Mouse (Mus musculus) liver, adult 2 months (tissue): ENCODE data around the gene Ckap5.

Experiments used
- CTCF ChIP-seq: fragments of 200-500 bp; IDR thresholded peaks from 2 replicates; pipeline ENCODE4 v1.5.1; 2011; ENCODE audit warnings: low read depth, low read length, control low read depth
- POLR2A ChIP-seq: fragments of 200-500 bp; IDR thresholded peaks from 2 replicates; pipeline ENCODE4 v1.6.1; 2011; ENCODE audit warnings: low read length, control low read depth; ENCODE audit not compliant: insufficient read depth; ENCODE audit errors: extremely low read depth

DNA sequence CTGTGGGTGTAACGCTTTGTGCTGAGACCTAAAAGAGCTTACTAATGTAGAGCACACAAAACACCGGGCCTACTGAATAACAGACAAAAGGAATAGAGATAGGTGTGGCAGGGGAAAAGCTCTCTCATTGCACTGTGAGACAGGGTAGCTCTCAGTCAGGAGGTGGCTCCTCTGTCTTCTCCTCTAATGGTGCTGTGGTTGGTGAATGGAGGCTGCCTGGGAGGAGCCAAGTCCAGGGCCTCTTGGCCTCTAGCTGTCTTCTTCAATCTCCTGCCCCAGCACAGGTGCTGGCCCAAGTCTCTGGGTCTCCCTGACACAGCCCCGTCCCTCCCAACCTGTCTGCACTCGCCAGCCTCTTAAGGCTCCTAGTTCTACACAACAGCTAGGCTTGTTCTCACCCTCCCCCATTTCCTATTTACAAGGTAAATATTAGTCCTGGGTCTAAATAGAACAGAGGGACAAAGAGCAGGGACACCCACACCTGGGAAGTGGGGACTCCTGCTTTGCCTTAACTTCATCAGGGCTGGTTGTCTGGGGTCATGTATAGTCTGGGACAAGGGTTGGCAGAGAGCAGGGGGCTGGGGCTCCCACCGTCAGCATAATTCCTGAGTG is 110.3 kb downstream of the Ckap5 start:
- TF ChIP-seq POLR2A (0 out of 2 replicates have a peak, but pooled peaks have one; percentile 34), CTCF (no peak)
